Mouse (Mus musculus) midbrain, embryonic 10.5 days (tissue): ENCODE data around the gene Ncf1. TPM values are rescaled to one million over a fixed set of nuclear protein-coding genes. Genes with fewer than 3 reads are reported as not detected.

ENCODE experiments used
- polyA plus RNA-seq: library from polyadenylated mRNA; unstranded; fragments of >200 nt; fragmentation: Nextera tagmentation; extraction: Ambion mirVana; gene quantifications from 2 replicates; pipeline ENCODE4 v1.2.1, GENCODE M21; 2016

Gene Ncf1
- polyA plus RNA-seq, 1 experiment from 2014 or later: 2.7 TPM

Other genes starting within 250 kb of the Ncf1 start
- 10.1 and 12.8 TPM in 2 replicates for gene Castor2, start 129.9 kb downstream of the Ncf1 start, polyA plus RNA-seq
- gene Rcc1l, start 52.9 kb downstream of the Ncf1 start, polyA plus RNA-seq: 35.9 and 38.0 TPM in 2 replicates
- 7.1 and 8.9 TPM in 2 replicates for gene Gtf2ird2, start 45.6 kb downstream of the Ncf1 start, polyA plus RNA-seq
- gene Gtf2i, start 85.1 kb upstream of the Ncf1 start, polyA plus RNA-seq: 172 and 200 TPM in 2 replicates
- gene Gtf2ird1, start 227.1 kb upstream of the Ncf1 start, polyA plus RNA-seq: 96.4 and 109 TPM in 2 replicates